Mouse (Mus musculus): ENCODE data around the gene Tet3.

DNA sequence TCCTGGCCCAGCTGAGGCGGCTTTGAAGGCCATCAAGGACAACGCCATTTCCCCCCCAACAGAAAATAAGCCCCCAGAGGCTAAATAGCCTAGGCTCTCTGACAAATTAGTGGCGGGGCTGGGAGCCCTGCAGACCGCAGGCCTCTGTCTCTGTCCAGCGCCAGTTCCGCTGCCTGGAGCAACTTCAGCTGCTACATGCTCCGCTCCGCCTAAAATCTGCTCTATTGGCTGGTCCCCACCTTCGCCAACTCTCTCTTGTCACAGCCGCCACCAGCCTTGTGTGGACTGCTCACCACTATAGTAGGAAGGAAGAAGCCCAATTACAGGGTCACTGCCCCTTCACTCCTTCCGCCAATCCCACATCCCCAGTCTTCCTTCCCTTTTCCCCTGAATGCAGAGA is 5.2 kb downstream of the Tet3 start:
- no peak for TF ChIP-seq CTCF (IDR thresholded peaks at IDR 0.05; ENCODE audit: extremely low read depth, insufficient read depth, low read length)
- no peak for TF ChIP-seq POLR2A (IDR thresholded peaks at IDR 0.05; ENCODE audit: extremely low read depth, insufficient read depth, low read length)

Measured in cortical plate, adult 2 months (tissue).